10 mouse cellular contexts compared by ENCODE assay signal in genomic region chr2:3769786-3770318, GRCm38 (mm10).
DNase-seq lines count a peak whose midpoint lies in the region; ATAC-seq and TF ChIP-seq lines count a peak whose summit lies in the region.
"Had no signal": no experiment of that assay in that cellular context is flagged by ENCODE, and none has a peak within 500 bp of the region (broad histone marks: within the 10 kb centered on the region; RNA-seq: fewer than 3 reads in every experiment).

No protein-coding gene starts in this region.

- no peak for TF ChIP-seq CTCF in liver, embryonic 14.5 days (IDR thresholded peaks at IDR 0.05; ENCODE audit: low read depth)

- ATAC-seq in kidney, embryonic 15.5 days (replicated peaks; ENCODE audit: low FRiP score), result peak; percentile 13; the same call in 1 of the 2 replicates
- ATAC-seq in erythroblast, adult 5-6 weeks (replicated peaks; ENCODE audit: low FRiP score, poor library complexity, severe bottlenecking), result 0 out of 2 replicates have a peak, but pooled peaks have one; percentile 17
- peak; percentile 23; the same call in 1 of the 2 replicates for ATAC-seq in liver, embryonic 14.5 days (ENCODE audit: insufficient read depth)

- H3K27me3 ChIP-seq in kidney, embryonic 15.5 days, result no peaks in the 10 kb centered on the region
- H3K27me3 ChIP-seq in liver, embryonic 14.5 days (ENCODE audit: control insufficient read depth, insufficient read depth, low read length), result no peaks in the 10 kb centered on the region
- H3K27me3 ChIP-seq: embryonic facial prominence, embryonic 15.5 days; midbrain, embryonic 15.5 days had no signal

- peaks cover 11% of the 10 kb centered on the region for H3K36me3 ChIP-seq in kidney, embryonic 15.5 days
- no peaks in the 10 kb centered on the region for H3K36me3 ChIP-seq in liver, embryonic 14.5 days (replicated peaks; ENCODE audit: control insufficient read depth, insufficient read depth, low read depth)
- H3K36me3 ChIP-seq: embryonic facial prominence, embryonic 15.5 days; midbrain, embryonic 15.5 days had no signal

- WGBS in kidney, embryonic 15.5 days, result 76% methylated on average over 9 of the region's 9 CpGs
- WGBS in liver, embryonic 14.5 days (ENCODE audit: insufficient replicate concordance), result 59% methylated on average over 9 of the region's 9 CpGs

- no peaks in the 10 kb centered on the region for H3K9me3 ChIP-seq in kidney, embryonic 15.5 days (replicated peaks)
- no peaks in the 10 kb centered on the region for H3K9me3 ChIP-seq in liver, embryonic 14.5 days (ENCODE audit: control insufficient read depth, low read length)
- H3K9me3 ChIP-seq: embryonic facial prominence, embryonic 15.5 days; midbrain, embryonic 15.5 days had no signal

- H3K9ac ChIP-seq in kidney, embryonic 15.5 days, result no peak overlapping the region
- H3K9ac ChIP-seq in liver, embryonic 14.5 days (replicated peaks), result no peak overlapping the region
- H3K9ac ChIP-seq: embryonic facial prominence, embryonic 15.5 days; midbrain, embryonic 15.5 days had no signal

- H3K4me2 ChIP-seq in kidney, embryonic 15.5 days, result no peak overlapping the region
- H3K4me2 ChIP-seq in liver, embryonic 14.5 days (ENCODE audit: low read depth), result no peak overlapping the region
- H3K4me2 ChIP-seq: embryonic facial prominence, embryonic 15.5 days; midbrain, embryonic 15.5 days had no signal

- no peak for DNase-seq in kidney, postnatal 10 days
- DNase-seq in T-cell, adult 2 months (ENCODE audit: low spot score), result peak; percentile 54
- no peak for DNase-seq in liver, embryonic 14.5 days (ENCODE audit: low read depth in 3 of 3, low spot score in 3 of 3)
- DNase-seq in right cerebral cortex, postnatal 25 days, result no peak
- no peak for DNase-seq in thymus, postnatal 4 days

- H3K27ac ChIP-seq in kidney, embryonic 15.5 days, result peak overlapping the region; percentile 69
- H3K27ac ChIP-seq in liver, embryonic 14.5 days, result no peak overlapping the region
- H3K27ac ChIP-seq: embryonic facial prominence, embryonic 15.5 days; heart, adult 2 months; midbrain, embryonic 15.5 days had no signal

- peaks cover 36% of the 10 kb centered on the region for H3K4me1 ChIP-seq in kidney, embryonic 15.5 days
- peaks cover 0 to under 1% of the 10 kb centered on the region in 2 experiments; a peak in 2 of 4 replicates for H3K4me1 ChIP-seq in liver, embryonic 14.5 days (replicated peaks; ENCODE audit: control insufficient read depth in 2 of 2, insufficient read depth in 2 of 2, low read length in 1 of 2)
- H3K4me1 ChIP-seq: midbrain, embryonic 15.5 days had no signal

- no peak for TF ChIP-seq EP300 in liver, embryonic 14.5 days (IDR thresholded peaks at IDR 0.05; ENCODE audit: low read depth)

- no peak overlapping the region for H3K4me3 ChIP-seq in kidney, embryonic 15.5 days (replicated peaks)
- H3K4me3 ChIP-seq in liver, embryonic 14.5 days (ENCODE audit: insufficient read depth in 1 of 2, low read depth in 2 of 2, low read length in 2 of 2), result no peak overlapping the region
- H3K4me3 ChIP-seq: embryonic facial prominence, embryonic 15.5 days; heart, adult 2 months; midbrain, embryonic 15.5 days had no signal
